Mouse (Mus musculus): ENCODE results near the gene Gm21973.

DNA sequence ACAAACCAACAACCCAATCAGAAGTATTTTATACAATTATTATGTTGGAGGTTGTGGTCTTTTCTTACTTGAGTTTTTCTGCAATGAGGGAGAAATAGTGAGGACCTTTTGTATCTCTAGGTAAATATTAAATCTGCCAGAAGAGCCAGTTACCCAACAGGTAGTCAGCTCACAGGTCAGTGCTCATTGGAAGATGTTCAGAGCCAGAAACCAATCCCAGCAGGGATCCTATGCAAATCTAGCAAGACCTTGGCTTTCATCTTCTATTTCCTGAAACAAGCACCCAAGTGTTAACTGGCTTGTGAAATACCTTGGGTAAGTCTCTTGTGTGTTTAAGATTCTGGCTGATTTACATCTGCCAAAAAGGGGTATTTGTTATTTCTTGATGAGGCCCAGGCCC is 48.8 kb upstream of the Gm21973 start:
- TF ChIP-seq POU5F1 (IDR thresholded peaks at IDR 0.05; ENCODE audit: borderline replicate concordance, low read length) (no peak), CTCF (conservative IDR thresholded peaks at IDR 0.05; ENCODE audit: low read length) (no peak), NANOG (IDR thresholded peaks at IDR 0.05; ENCODE audit: borderline replicate concordance, low read length) (no peak)

All from E14TG2a.4 (cell line).